Mouse (Mus musculus) neural tube, embryonic 12.5 days (tissue): ENCODE measurements around the gene Syne1. TPM values are rescaled to one million over a fixed set of nuclear protein-coding genes. Genes with fewer than 3 reads are reported as not detected.

Experiments used
- polyA plus RNA-seq: library from polyadenylated mRNA; unstranded; fragments of >200 nt; fragmentation: Nextera tagmentation; extraction: Ambion mirVana; gene quantifications from 2 replicates; pipeline ENCODE4 v1.2.1, GENCODE M21; 2016

Syne1 gene
- polyA plus RNA-seq, 1 experiment from 2014 or later, result 5.9 TPM

Other genes starting within 250 kb of the Syne1 start
- gene Myct1, start 42.3 kb upstream of the Syne1 start, polyA plus RNA-seq, result 2.1 and 2.2 TPM in 2 replicates
- gene Vip, start 87.7 kb upstream of the Syne1 start, polyA plus RNA-seq, result 0.38 and 0.61 TPM in 2 replicates